Mouse (Mus musculus) cerebellum, postnatal 25 days (tissue): ENCODE measurements around the gene Ccdc169.
A peak's percentile ranks its signal among the peaks of the same experiment; 100 is the strongest.

ENCODE experiments used
- DNase-seq, 2 experiments: peaks; one replicate each; pipeline ENCODE4 v3.0.0; 2021; ENCODE audit warnings: mixed read lengths in 2 of 2

Ccdc169 gene

GRCm38 (mm10) chr3:55137039-55137438 is at the start of gene Ccdc169:
Ccdc169 (plus strand) TSS chr3:55137339.
- no peak for DNase-seq

- DNase-seq, result peak in 1 of 2 experiments; percentile 29
Measured at GRCm38 (mm10) chr3:55087360-55087759, 49.8 kb upstream of the Ccdc169 start.

DNA sequence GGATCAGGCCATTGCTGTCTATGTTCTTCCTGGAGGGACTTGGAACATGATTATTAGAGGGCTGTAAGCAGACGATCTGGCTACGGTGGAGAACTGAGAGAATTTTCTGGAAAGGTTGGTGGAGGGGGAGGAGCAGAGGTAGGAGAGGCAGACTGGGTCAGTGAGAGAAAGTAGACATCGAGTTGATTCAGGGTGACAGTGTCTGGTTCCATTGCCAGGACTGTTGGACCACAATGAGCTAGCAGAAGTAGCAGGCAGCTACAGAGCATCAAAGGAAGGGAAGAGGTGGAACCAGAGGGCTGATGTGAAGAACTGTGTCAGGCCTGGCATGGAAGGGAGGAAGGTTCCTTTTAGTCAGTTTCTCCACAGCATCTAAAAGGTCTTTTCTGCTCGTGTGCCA is 48.8 kb upstream of the Ccdc169 start:
- DNase-seq, result no peak

DNA sequence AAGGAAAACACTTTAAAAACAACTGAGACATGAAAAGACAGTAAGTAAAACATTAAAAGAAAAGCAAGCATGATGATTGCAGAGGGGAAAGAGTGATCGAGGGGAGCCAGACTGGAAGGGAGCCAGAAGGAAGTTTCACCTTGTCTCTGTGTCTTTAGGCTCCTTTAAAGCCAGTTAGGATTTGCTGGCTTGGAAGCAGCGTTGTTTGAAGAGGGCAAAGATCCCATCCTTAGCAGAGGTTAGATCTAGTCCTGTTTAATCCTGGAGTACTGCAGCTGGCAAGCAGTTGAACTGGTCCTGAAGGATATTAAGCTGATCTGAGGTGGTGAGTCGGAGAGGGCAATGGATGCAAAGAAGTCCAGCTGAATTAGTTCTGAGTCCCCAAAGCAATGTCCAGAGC is 48.3 kb upstream of the Ccdc169 start:
- no peak for DNase-seq

DNA sequence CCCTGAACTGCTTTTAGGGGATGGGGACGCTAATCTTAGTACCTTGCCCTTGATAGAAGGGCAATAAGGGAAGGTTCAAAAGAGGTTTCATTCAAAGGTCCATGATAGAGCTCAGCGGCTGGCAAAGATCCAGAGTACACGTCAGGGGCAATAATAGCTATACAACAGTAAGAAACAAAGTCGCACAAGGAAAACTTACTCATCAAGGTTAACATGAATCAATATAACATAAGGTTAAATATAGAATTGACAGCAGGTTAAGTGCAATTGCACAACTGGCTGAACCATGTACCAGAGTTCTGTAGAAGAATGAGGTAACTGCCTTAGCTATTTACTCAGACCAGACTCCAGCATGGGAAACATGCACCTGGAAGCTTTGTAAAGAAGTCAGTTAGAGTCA is 47.8 kb upstream of the Ccdc169 start:
- DNase-seq, result no peak

DNA sequence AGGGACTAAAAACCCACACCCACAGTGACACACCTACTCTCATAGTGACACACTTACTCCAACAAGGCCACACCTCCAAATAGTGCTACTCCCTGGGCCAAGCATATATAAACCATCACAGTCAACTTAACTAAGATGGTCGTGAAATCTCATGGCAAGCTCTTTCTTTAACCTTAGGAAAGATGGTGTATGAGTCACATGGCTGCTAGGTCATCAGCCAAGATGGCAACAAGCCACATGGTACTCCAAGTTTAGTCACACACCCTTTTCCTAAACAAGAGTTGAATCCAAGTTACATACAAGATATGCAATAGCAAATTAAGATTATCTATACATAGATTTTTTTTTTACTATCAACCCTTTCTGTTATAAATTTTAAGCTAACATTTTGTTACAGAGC is 44.0 kb upstream of the Ccdc169 start:
- DNase-seq, result no peak

DNA sequence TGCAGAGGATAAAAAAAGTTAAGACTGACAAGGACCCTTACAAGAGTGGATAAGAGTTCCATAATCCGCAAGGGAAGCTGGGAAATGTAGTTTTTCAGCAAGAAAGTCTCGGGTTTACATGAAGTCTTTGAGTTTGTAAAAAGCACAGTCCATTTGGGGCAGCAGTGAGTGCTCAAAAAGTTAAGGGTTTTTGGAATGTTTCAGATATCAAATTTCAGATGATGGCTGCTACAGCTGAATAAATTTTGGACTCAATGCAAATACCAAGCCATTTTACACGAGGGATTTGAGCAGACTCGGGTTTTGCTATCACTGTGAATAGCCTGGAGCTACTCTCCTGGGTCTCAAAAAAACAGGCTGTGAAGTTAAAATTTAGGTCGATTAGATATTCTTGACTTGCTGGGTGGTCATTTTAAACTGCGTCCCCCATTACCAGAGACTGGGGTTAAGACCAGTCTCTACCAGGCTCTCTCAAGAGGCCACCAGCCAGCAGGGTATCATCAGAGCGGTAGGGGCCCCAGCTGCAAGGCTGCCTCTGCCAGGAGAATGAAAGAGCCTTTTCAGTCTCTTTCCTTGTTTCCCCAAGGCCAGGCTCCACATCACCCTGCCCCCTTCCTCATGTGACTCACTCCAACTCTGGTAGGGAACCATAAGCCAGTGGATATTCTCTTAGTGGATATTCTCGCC is 41.0 kb upstream of the Ccdc169 start:
- DNase-seq, result peak in 1 of 2 experiments; percentile 33

- DNase-seq, result no peak
Measured at GRCm38 (mm10) chr3:55096655-55097005, 40.5 kb upstream of the Ccdc169 start.

- no peak for DNase-seq
Measured at GRCm38 (mm10) chr3:55097186-55097585, 40.0 kb upstream of the Ccdc169 start.

- DNase-seq, result peak in 1 of 2 experiments; percentile 42
Measured at GRCm38 (mm10) chr3:55098014-55098413, 39.1 kb upstream of the Ccdc169 start.

DNA sequence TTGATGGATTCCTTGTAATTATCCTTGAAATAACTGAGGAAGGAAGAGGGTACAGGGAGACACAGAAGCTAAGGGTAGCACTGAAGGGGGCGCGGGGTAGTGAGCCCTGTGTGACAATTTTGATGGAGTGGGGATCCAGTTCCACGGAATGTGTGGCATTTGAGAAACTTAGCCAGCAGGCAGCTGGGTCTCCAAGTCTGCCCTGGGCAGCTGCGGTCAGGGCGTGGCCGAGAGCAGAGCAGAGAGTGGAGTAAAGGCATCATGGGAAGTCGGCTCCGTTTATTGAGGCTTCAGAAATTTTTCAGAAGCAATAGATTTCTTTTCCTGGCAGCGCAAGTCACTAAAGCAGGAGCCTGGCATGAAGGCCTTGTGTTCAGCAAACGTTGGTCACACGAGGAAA is 38.1 kb upstream of the Ccdc169 start:
- no peak for DNase-seq

DNA sequence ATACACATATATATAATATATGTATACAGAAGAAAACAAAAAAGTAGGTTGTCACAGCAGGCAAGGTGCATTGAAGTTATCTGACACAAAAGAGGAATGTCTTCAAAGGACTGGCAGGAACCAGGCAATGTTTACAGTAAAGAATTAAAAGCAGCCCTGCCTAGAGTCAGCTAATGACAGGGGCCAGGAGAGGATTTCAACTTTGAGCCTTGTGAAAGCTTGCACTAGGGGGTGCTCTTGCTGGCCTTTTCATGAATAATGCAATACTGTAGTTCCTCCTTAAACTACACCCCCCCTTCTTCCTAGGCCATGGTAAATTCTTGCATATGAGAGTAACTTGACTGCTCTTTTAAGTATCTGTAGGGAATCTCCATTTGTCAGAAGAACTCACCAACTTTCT is 36.0 kb upstream of the Ccdc169 start:
- no peak for DNase-seq

DNA sequence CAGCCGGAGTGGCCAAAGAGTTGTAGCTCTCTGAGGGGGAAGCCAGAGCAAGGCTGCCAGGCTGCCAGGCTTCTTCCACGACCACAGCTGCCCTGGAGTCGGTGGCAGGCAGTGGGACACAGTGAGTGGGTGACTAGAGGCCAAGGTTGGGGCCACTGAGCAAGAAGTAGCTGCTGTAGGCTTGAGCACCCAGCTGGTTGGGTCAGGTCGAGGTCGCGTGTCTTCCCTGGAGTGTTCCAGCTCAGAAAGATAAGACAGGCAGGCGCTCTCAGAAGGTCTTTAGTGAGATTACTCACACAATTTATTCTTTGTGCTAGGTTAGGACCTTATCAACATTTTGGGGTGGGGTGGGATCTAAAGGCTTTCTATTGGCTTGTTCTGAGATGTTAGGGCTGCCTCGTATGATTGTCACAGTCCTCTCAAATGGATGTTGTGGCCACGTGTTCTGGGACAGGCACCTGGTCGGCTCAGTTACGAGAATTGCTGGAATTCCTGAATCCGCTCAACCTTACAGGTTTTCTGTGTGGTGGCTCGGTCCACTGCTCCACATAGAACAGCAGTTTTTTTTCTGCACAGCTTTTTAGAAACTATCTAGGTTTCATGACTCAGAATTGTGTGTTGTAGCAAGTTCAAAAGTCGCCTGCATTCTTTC is 31.6 kb upstream of the Ccdc169 start:
- no peak for DNase-seq

DNA sequence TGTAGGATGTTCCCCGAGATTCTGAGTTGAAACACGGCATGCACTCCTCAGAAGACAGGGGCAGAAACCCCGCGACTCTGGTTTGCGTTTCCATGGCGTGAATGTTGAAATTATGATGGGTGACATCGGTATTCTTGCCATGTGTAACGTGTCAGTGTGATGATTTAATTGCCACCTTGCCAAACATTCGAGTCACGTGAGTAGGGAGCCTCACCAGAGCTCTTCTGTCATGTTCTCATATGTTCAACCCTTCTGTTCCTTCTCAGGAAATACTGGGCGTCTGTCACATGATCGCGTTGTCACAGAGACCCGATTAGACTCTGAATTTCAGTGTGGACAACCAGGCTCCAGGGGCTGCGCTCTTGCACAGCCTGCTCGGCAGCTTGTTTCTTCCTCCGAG is 31.1 kb upstream of the Ccdc169 start:
- DNase-seq, result no peak

DNA sequence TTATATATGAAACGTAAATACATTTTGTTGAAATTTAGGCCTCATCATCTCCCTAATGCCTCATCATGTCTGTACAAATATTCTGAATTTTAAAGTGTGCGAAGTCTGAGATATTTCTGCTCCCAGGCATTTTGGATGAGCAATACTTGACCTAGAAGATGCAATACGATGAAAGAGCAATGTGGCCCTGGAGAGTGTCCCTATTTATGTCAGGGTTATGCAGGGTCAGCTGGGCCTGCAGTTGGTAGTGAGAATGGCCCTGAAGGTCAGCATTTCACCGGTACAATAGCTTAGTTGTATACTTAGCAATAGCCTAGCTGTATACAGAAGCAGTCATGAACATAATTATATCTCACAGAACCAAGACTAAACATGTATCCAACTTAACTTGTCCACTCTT is 28.0 kb upstream of the Ccdc169 start:
- no peak for DNase-seq

- peak; percentile 99 for DNase-seq
Measured at GRCm38 (mm10) chr3:55111935-55112709, 25.0 kb upstream of the Ccdc169 start, which contains the start of gene Spg20. Spg20 (plus strand) TSS chr3:55112108.

- no peak for DNase-seq
Measured at GRCm38 (mm10) chr3:55112710-55113415, 24.3 kb upstream of the Ccdc169 start.

DNA sequence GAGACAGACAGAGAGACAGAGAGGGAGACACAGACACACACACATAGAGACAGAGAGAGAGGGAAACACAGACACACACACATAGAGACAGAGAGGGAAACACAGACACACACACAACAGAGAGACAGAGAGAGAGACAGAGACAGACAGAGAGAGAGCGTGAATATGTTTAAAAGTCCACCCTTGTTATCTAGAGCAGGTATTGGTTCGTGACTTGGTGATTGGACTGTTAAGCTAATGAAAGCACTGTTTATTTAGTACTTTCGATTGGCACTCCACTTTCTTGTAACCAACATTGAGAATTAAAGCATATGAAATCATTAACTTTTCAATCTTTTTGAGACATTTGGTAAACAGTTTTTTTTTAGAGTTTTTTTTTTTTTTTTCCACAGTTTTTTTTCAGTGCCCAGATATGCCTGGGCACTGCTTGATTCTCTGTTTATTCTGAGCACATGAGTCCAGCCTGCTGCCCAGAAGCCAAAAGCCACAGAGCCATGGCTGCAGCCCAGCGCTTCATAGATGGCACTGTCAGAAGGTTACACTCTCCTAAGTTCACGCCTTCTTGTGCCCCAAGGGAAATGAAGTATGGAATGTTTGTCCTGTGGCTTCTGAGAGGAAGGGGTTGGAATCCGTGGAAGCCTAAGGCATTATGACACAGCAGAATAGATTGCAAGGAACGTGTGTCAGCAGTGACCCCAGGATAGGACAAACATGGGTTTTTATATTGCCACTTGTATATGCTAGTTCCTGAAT is 22.6 kb upstream of the Ccdc169 start:
- DNase-seq, result peak; percentile 25 to 36

DNA sequence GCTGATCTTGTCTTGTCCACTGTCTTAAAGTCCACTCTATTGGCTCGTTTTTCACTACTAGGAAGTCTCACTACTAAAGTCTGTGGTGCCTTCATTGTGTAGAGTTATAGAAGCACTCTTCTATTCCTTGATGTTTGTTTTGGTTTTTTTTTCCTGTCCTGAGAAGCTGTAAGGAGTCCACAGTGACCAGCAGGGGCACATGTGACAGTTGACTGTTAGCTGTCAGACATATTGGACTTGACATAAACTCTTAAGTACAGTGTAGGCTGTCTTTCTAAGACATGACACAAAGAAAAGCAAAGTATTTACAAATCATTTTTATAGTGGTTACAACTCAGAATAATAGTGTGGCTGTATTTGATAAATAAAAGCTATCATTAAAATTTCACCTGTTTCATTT is 22.1 kb upstream of the Ccdc169 start:
- DNase-seq, result no peak

GRCm38 (mm10) chr3:55115989-55116388 is 21.1 kb upstream of the Ccdc169 start:
- DNase-seq, result no peak

DNA sequence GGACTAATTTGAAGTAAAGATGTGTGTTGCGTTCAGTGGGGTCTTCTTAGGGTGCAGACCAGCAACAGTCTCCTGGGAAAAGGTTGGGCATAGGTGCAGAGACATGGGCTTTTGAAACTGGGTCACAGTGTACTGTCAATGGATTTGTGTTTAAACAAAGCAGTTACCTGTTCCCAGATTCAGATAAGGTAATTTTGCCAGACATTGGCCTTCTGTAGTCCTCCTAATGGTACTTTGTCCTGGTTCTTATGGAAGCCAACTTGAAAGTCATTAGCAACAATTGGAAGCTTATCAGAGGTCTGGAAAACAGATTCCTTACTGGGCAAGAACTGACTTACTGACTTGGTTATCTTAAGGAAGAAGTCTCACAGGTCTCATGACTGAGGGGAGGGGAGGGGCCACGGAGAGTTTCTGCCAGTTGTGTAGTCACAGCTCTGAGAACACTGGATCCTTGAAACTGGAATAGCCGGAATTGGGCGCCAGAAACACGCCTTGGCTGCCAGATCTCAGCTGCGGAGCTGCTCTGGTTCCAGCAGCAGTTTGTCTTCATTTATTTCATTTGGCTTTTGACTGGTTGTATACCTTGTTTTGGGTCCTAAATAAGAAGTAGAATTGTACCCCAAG is 17.8 kb upstream of the Ccdc169 start:
- no peak for DNase-seq

DNA sequence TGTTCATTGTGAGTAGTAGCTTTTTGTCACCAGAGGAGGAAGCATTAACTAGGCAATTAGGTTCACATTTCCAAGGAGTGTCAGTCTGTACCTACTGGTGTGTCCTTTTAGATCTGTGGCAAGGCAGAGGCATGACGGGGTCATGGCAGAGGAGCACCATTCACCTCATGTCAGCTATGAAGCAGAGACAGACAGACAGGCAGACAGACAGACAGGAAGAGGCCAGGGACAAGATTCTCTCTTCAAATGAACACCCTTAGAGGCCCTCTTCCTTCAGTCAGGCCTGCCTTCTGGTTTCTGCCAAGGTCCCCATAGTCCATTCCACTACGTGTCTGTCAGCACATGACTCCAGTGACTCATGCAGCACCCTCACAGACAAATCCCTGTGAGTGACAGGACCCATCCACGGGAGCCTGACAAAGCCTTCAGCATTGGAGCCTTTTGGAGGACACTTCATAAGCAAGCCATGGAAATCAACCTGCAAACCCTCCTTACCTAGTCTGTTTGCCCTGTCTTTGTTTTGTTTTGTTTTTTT is 14.7 kb upstream of the Ccdc169 start:
- DNase-seq, result no peak
